In genomic region chr3:108838980-108839379, GRCm38 (mm10) we compare ENCODE assay signal across 10 mouse cellular contexts. TPM values are rescaled to one million over a fixed set of nuclear protein-coding genes. Genes with fewer than 3 reads are reported as not detected.
DNase-seq lines count a peak whose midpoint lies in the region; ATAC-seq and TF ChIP-seq lines count a peak whose summit lies in the region.
"Had no signal": no experiment of that assay in that cellular context is flagged by ENCODE, and none has a peak within 500 bp of the region (broad histone marks: within the 10 kb centered on the region; RNA-seq: fewer than 3 reads in every experiment).

No protein-coding gene starts in this region.

- no peak for TF ChIP-seq POLR2A in small intestine, adult 2 months (IDR thresholded peaks at IDR 0.05; ENCODE audit: low read depth, low read length)

- H3K27me3 ChIP-seq in lung, embryonic 15.5 days: no peaks in the 10 kb centered on the region
- H3K27me3 ChIP-seq in liver, embryonic 12.5 days (replicated peaks): no peaks in the 10 kb centered on the region
- H3K27me3 ChIP-seq in small intestine, adult 2 months (ENCODE audit: control insufficient read depth, insufficient read depth, low read length): no peaks in the 10 kb centered on the region

- intact Hi-C loops in left cerebral cortex, postnatal 25 days (cut with DNase I): no loop called here

- WGBS in lung, embryonic 15.5 days: 75% methylated on average over 7 of the region's 7 CpGs
- 42% methylated on average over 7 of the region's 7 CpGs for WGBS in liver, embryonic 12.5 days (ENCODE audit: insufficient replicate concordance)
- WGBS in small intestine, adult 2 months: 73% methylated on average over 7 of the region's 7 CpGs

- H3K9me3 ChIP-seq in lung, embryonic 15.5 days: no peaks in the 10 kb centered on the region
- H3K9me3 ChIP-seq in liver, embryonic 12.5 days (replicated peaks): no peaks in the 10 kb centered on the region

- H3K4me1 ChIP-seq in lung, embryonic 15.5 days: peaks cover 12% of the 10 kb centered on the region
- peaks cover 39% of the 10 kb centered on the region for H3K4me1 ChIP-seq in liver, embryonic 12.5 days
- H3K4me1 ChIP-seq in small intestine, adult 2 months (ENCODE audit: control insufficient read depth, insufficient read depth, insufficient read length, low read length): peaks cover 5% of the 10 kb centered on the region

- DNase-seq in adrenal gland, adult 2 months: peak; percentile 0
- no peak for DNase-seq in adrenal gland, postnatal 4 days (ENCODE audit: low spot score in 2 of 2)
- no peak for DNase-seq in lung, adult 18-20 months
- no peak for DNase-seq in left cerebral cortex, postnatal 25 days (ENCODE audit: low spot score in 2 of 2)
- no peak for DNase-seq in layer of hippocampus, postnatal 14 days (ENCODE audit: low spot score in 2 of 2)
- DNase-seq: left cerebral cortex, postnatal 4 days had no signal

- peaks cover 2% of the 10 kb centered on the region; the same call in 1 of the 2 replicates for H3K36me3 ChIP-seq in lung, embryonic 15.5 days
- H3K36me3 ChIP-seq in liver, embryonic 12.5 days: peaks cover 13% of the 10 kb centered on the region; the same call in 1 of the 2 replicates
- peaks cover 7% of the 10 kb centered on the region for H3K36me3 ChIP-seq in small intestine, adult 2 months (ENCODE audit: control insufficient read depth, insufficient read depth, low read length)

- H3K4me2 ChIP-seq in lung, embryonic 15.5 days: peak overlapping the region; percentile 59
- peak overlapping the region; percentile 74 for H3K4me2 ChIP-seq in liver, embryonic 12.5 days

- H3K27ac ChIP-seq in lung, embryonic 15.5 days: no peak overlapping the region
- peak overlapping the region; percentile 94; the same call in 1 of the 2 replicates for H3K27ac ChIP-seq in liver, embryonic 12.5 days
- H3K27ac ChIP-seq in small intestine, adult 2 months (ENCODE audit: insufficient read depth, low read depth, low read length): no peak overlapping the region

- TF ChIP-seq CTCF in small intestine, adult 2 months (IDR thresholded peaks at IDR 0.05; ENCODE audit: extremely low read depth, insufficient read length, insufficient replicate concordance, low read depth, low read length): no peak

- no peak overlapping the region for H3K9ac ChIP-seq in lung, embryonic 15.5 days
- peak overlapping the region; percentile 85 for H3K9ac ChIP-seq in liver, embryonic 12.5 days

- no peak for ATAC-seq in lung, embryonic 15.5 days (ENCODE audit: borderline replicate concordance, extremely low read depth, low FRiP score, low TSS enrichment)
- no peak for ATAC-seq in liver, embryonic 12.5 days

- H3K4me3 ChIP-seq in lung, embryonic 15.5 days: peak overlapping the region; percentile 89
- peak overlapping the region; percentile 82 for H3K4me3 ChIP-seq in liver, embryonic 12.5 days
- H3K4me3 ChIP-seq in small intestine, adult 2 months (ENCODE audit: low read depth, low read length): peak overlapping the region; percentile 7; the same call in 1 of the 2 replicates

RNA-seq across cellular contexts. Expression of gene Stxbp3, which starts 1.3 kb away (rescaled TPM):
- total RNA-seq in adrenal gland, adult 2 months (2021): 10 to 100 TPM; 43.1 to 60.1 TPM
- 1.9 and 2.8 TPM in 2 replicates for polyA plus RNA-seq in adrenal gland, adult 2 months (2012; rRNA removed)
- total RNA-seq in adrenal gland, postnatal 4 days (2021): 10 to 100 TPM; 48.6 to 51.5 TPM
- polyA plus RNA-seq in lung, embryonic 15.5 days (2015; fragmentation: Nextera tagmentation; extraction: Ambion mirVana): 38.8 and 43.1 TPM in 2 replicates
- 21.1 and 24.3 TPM in 2 replicates for polyA plus RNA-seq in liver, embryonic 12.5 days (2016; fragmentation: Nextera tagmentation; extraction: Ambion mirVana)
- 1.7 and 4.5 TPM in 2 replicates for polyA plus RNA-seq in small intestine, adult 2 months (2012; rRNA removed)
- 10 to 100 TPM; 20.8 to 24.5 TPM for total RNA-seq in left cerebral cortex, postnatal 25 days (2021)
- total RNA-seq in layer of hippocampus, postnatal 14 days (2021): 10 to 100 TPM; 26.7 to 33.5 TPM

RNA-seq across cellular contexts. Expression of gene Fndc7, which starts 50.8 kb away (rescaled TPM):
- 1 to 10 TPM in 1 of 2 experiments, under 1 TPM in 1; 0.35 to 1.1 TPM for total RNA-seq in adrenal gland, adult 2 months (2021)
- 0.19 and 0.25 TPM in 2 replicates for polyA plus RNA-seq in adrenal gland, adult 2 months (2012; rRNA removed)
- total RNA-seq in adrenal gland, postnatal 4 days (2021): 1 to 10 TPM; 1.5 to 1.7 TPM
- 0.23 and 0.42 TPM in 2 replicates for polyA plus RNA-seq in lung, embryonic 15.5 days (2015; fragmentation: Nextera tagmentation; extraction: Ambion mirVana)
- polyA plus RNA-seq in liver, embryonic 12.5 days (2016; fragmentation: Nextera tagmentation; extraction: Ambion mirVana): 0.07 and 0.10 TPM in 2 replicates
- polyA plus RNA-seq in small intestine, adult 2 months (2012; rRNA removed): 0.10 TPM in 2 replicates
- under 1 TPM in 1 of 2 experiments, not detected in 1; 0.09 TPM for total RNA-seq in left cerebral cortex, postnatal 25 days (2021)
- under 1 TPM in 1 of 2 experiments, not detected in 1; 0.12 TPM for total RNA-seq in layer of hippocampus, postnatal 14 days (2021)
- polyA plus RNA-seq: embryonic facial prominence, embryonic 11.5 days had no signal

Comparison
In these comparisons a context has a peak if more than half of its experiments do, and no peak if none do; other contexts are left out.
1. H3K4me3 ChIP-seq: peak in every context shown above with its lines; median percentile 89 in lung, embryonic 15.5 days; 82 in liver, embryonic 12.5 days; 7 in small intestine, adult 2 months.